Mouse (Mus musculus): Measurements from ENCODE around the gene Usp39.
A peak's percentile ranks its signal among the peaks of the same experiment; 100 is the strongest.

Usp39 gene

GRCm38 (mm10) chr6:72371147-72371546 lies 26.2 kb upstream of the Usp39 start:
- DNase-seq: no peak

- no peak for DNase-seq
Measured at GRCm38 (mm10) chr6:72370091-72370490, 25.1 kb upstream of the Usp39 start.

GRCm38 (mm10) chr6:72369557-72369956 lies 24.6 kb upstream of the Usp39 start:
- no peak for DNase-seq

- DNase-seq: no peak
Measured at GRCm38 (mm10) chr6:72367460-72367974, 22.5 kb upstream of the Usp39 start.

- DNase-seq: no peak
Measured at GRCm38 (mm10) chr6:72366844-72367443, 22.0 kb upstream of the Usp39 start, which contains the start of gene Rnf181. Rnf181 (minus strand) TSS chr6:72366956.

GRCm38 (mm10) chr6:72366304-72366703 lies 21.3 kb upstream of the Usp39 start:
- no peak for DNase-seq

- no peak for DNase-seq
Measured at GRCm38 (mm10) chr6:72364985-72365384, 20.0 kb upstream of the Usp39 start.

GRCm38 (mm10) chr6:72364009-72364408 lies 19.0 kb upstream of the Usp39 start:
- no peak for DNase-seq

- DNase-seq: peak; percentile 98
Measured at GRCm38 (mm10) chr6:72362132-72363028, 17.4 kb upstream of the Usp39 start.

- DNase-seq: peak; percentile 62
Measured at GRCm38 (mm10) chr6:72361121-72361551, 16.2 kb upstream of the Usp39 start.

- no peak for DNase-seq
Measured at GRCm38 (mm10) chr6:72360599-72360935, 15.6 kb upstream of the Usp39 start.

GRCm38 (mm10) chr6:72359891-72360598 lies 15.1 kb upstream of the Usp39 start:
- DNase-seq: no peak

- no peak for DNase-seq
Measured at GRCm38 (mm10) chr6:72359343-72359742, 14.4 kb upstream of the Usp39 start.

- DNase-seq: no peak
Measured at GRCm38 (mm10) chr6:72358086-72358764, 13.2 kb upstream of the Usp39 start.

GRCm38 (mm10) chr6:72357164-72358079 lies 12.4 kb upstream of the Usp39 start:
- no peak for DNase-seq

- no peak for DNase-seq
Measured at GRCm38 (mm10) chr6:72356001-72356532, 11.1 kb upstream of the Usp39 start.

GRCm38 (mm10) chr6:72355066-72355911 lies 10.3 kb upstream of the Usp39 start, which contains the start of gene Tmem150a:
Tmem150a (plus strand) TSS chr6:72355447.
- peak; percentile 90 for DNase-seq

GRCm38 (mm10) chr6:72354025-72354424 lies 9.0 kb upstream of the Usp39 start:
- DNase-seq: no peak

GRCm38 (mm10) chr6:72352636-72353405 lies 7.8 kb upstream of the Usp39 start:
- DNase-seq: peak; percentile 86

Data from lung, postnatal 36 days (tissue).